Mouse (Mus musculus) MEL (cell line): ENCODE results near the gene Baiap2l1. TPM values are rescaled to one million over a fixed set of nuclear protein-coding genes. Genes with fewer than 3 reads are reported as not detected.
A peak's percentile ranks its signal among the peaks of the same experiment; 100 is the strongest.

Source experiments
- DNase-seq: peaks from one replicate; pipeline ENCODE4 v3.0.0; 2011; ENCODE audit warnings: low read depth, low spot score
- H3K27ac ChIP-seq: 2 replicates; pipeline ENCODE4 v1.5.1; 2012; ENCODE audit warnings: low read depth, mild to moderate bottlenecking, control low read depth, low read length, moderate library complexity; ENCODE audit not compliant: control insufficient read depth
- H3K27me3 ChIP-seq, 2 experiments: fragments of 150-350 bp in 1 of 2; sonication (generic) in 1 of 2; 2 replicates each; pipeline ENCODE4 v1.6.1; 2012; ENCODE audit warnings: low read length in 2 of 2, mild to moderate bottlenecking in 2 of 2, improper control_type of control experiment in 1 of 2, moderate library complexity in 1 of 2; ENCODE audit not compliant: insufficient read depth in 2 of 2, control insufficient read depth in 1 of 2
- H3K36me3 ChIP-seq, 2 experiments: 2 replicates each; pipeline ENCODE4 v1.6.1; 2012 to 2014; ENCODE audit warnings: low read length in 2 of 2, improper control_type of control experiment in 1 of 2, inconsistent platforms in 1 of 2, mild to moderate bottlenecking in 1 of 2; ENCODE audit not compliant: insufficient read depth in 2 of 2, control insufficient read depth in 1 of 2
- H3K4me1 ChIP-seq, 2 experiments: fragments of 150-350 bp in 1 of 2; sonication (generic) in 1 of 2; 2 replicates each; pipeline ENCODE4 v1.6.1; 2012; ENCODE audit warnings: low read length in 2 of 2, improper control_type of control experiment in 1 of 2, mild to moderate bottlenecking in 1 of 2; ENCODE audit not compliant: insufficient read depth in 2 of 2, control insufficient read depth in 1 of 2
- H3K4me3 ChIP-seq, 2 experiments: fragments of 150-350 bp in 1 of 2; sonication (generic) in 1 of 2; 2 replicates each; pipeline ENCODE4 v1.5.1; 2012; ENCODE audit warnings: low read depth in 2 of 2, low read length in 2 of 2, mild to moderate bottlenecking in 2 of 2, moderate library complexity in 2 of 2, control low read depth in 1 of 2, improper control_type of control experiment in 1 of 2; ENCODE audit not compliant: control insufficient read depth in 1 of 2, insufficient read depth in 1 of 2
- H3K79me2 ChIP-seq: 2 replicates; pipeline ENCODE4 v1.6.1; 2012; ENCODE audit warnings: mild to moderate bottlenecking, low read length, moderate library complexity; ENCODE audit not compliant: control insufficient read depth, poor library complexity, insufficient read depth
- H3K9ac ChIP-seq: 2 replicates; pipeline ENCODE4 v1.6.1; 2012; ENCODE audit warnings: low read depth, mild to moderate bottlenecking, control low read depth, low read length, moderate library complexity; ENCODE audit not compliant: control insufficient read depth, poor library complexity, severe bottlenecking
- H3K9me3 ChIP-seq: fragments of 150-350 bp; sonication (generic); replicated peaks from 2 replicates; pipeline ENCODE4 v1.6.1; 2012; ENCODE audit warnings: mild to moderate bottlenecking, low read length, improper control_type of control experiment, moderate library complexity; ENCODE audit not compliant: insufficient read depth
- BHLHE40 ChIP-seq: IDR thresholded peaks from 2 replicates; pipeline ENCODE4 v1.6.1; 2012; ENCODE audit warnings: low read depth, mild to moderate bottlenecking, inconsistent platforms, low read length, improper control_type of control experiment, borderline replicate concordance
- CHD1 ChIP-seq: IDR thresholded peaks from 2 replicates; pipeline ENCODE4 v1.6.1; 2012; ENCODE audit warnings: low read depth, mild to moderate bottlenecking, inconsistent platforms, low read length, improper control_type of control experiment
- ELF1 ChIP-seq: IDR thresholded peaks from 2 replicates; pipeline ENCODE4 v1.6.1; 2014; ENCODE audit warnings: low read depth, mild to moderate bottlenecking, inconsistent platforms, low read length, improper control_type of control experiment, moderate library complexity
- EP300 ChIP-seq, 2 experiments: IDR thresholded peaks; 2 replicates each; pipeline ENCODE4 v1.6.1; 2011; ENCODE audit warnings: improper control_type of control experiment in 2 of 2, low read length in 2 of 2, low read depth in 1 of 2, mild to moderate bottlenecking in 1 of 2
- ETS1 ChIP-seq: IDR thresholded peaks from 2 replicates; pipeline ENCODE4 v1.6.1; 2012; ENCODE audit warnings: low read depth, mild to moderate bottlenecking, inconsistent platforms, low read length, improper control_type of control experiment, moderate library complexity
- GABPA ChIP-seq: IDR thresholded peaks from 2 replicates; pipeline ENCODE4 v1.6.1; 2012; ENCODE audit warnings: low read depth, mild to moderate bottlenecking, inconsistent platforms, low read length, improper control_type of control experiment, moderate library complexity
- HCFC1 ChIP-seq: IDR thresholded peaks from 2 replicates; pipeline ENCODE4 v1.6.1; 2012; ENCODE audit warnings: low read depth, mild to moderate bottlenecking, inconsistent platforms, low read length, improper control_type of control experiment, moderate library complexity
- KAT2A ChIP-seq: conservative IDR thresholded peaks from 2 replicates; pipeline ENCODE4 v1.6.1; 2012; ENCODE audit warnings: low read depth, low read length, improper control_type of control experiment, inconsistent platforms
- MAFK ChIP-seq: IDR thresholded peaks from 2 replicates; pipeline ENCODE4 v1.6.1; 2011; ENCODE audit warnings: low read depth, mild to moderate bottlenecking, low read length, improper control_type of control experiment, borderline replicate concordance
- MAZ ChIP-seq: IDR thresholded peaks from 2 replicates; pipeline ENCODE4 v1.6.1; 2012; ENCODE audit warnings: low read depth, mild to moderate bottlenecking, inconsistent platforms, low read length, improper control_type of control experiment
- MYB ChIP-seq: IDR thresholded peaks from 2 replicates; pipeline ENCODE4 v1.6.1; 2011; ENCODE audit warnings: mild to moderate bottlenecking, low read depth, low read length, improper control_type of control experiment
- NELFE ChIP-seq: IDR thresholded peaks from 2 replicates; pipeline ENCODE4 v1.6.1; 2011; ENCODE audit warnings: low read depth, low read length, improper control_type of control experiment
- POLR2AphosphoS2 ChIP-seq: IDR thresholded peaks from 2 replicates; pipeline ENCODE4 v1.6.1; 2011; ENCODE audit warnings: low read length, improper control_type of control experiment
- POLR2AphosphoS5 ChIP-seq: IDR thresholded peaks from 2 replicates; pipeline ENCODE4 v1.6.1; 2012; ENCODE audit warnings: low read depth, borderline replicate concordance, mild to moderate bottlenecking, inconsistent platforms, low read length, moderate library complexity, mixed read lengths
- RAD21 ChIP-seq: IDR thresholded peaks from 2 replicates; pipeline ENCODE4 v1.6.1; 2011; ENCODE audit warnings: mild to moderate bottlenecking, low read depth, low read length, improper control_type of control experiment
- RCOR1 ChIP-seq: IDR thresholded peaks from 2 replicates; pipeline ENCODE4 v1.6.1; 2012; ENCODE audit warnings: low read depth, mild to moderate bottlenecking, inconsistent platforms, low read length, improper control_type of control experiment
- SIN3A ChIP-seq: IDR thresholded peaks from 2 replicates; pipeline ENCODE4 v1.6.1; 2012; ENCODE audit warnings: low read length, improper control_type of control experiment, inconsistent platforms
- TAL1 ChIP-seq: IDR thresholded peaks from 2 replicates; pipeline ENCODE4 v1.6.1; 2012; ENCODE audit warnings: mild to moderate bottlenecking, inconsistent platforms, low read length, moderate library complexity, mixed read lengths
- TBP ChIP-seq: IDR thresholded peaks from 2 replicates; pipeline ENCODE4 v1.8.0; 2011; ENCODE audit warnings: low read depth, low read length, improper control_type of control experiment
- UBTF ChIP-seq: IDR thresholded peaks from 2 replicates; pipeline ENCODE4 v1.6.1; 2012; ENCODE audit warnings: low read depth, mild to moderate bottlenecking, inconsistent platforms, low read length, improper control_type of control experiment, moderate library complexity, borderline replicate concordance; ENCODE audit not compliant: insufficient read depth
- USF1 ChIP-seq: IDR thresholded peaks from 2 replicates; pipeline ENCODE4 v1.6.1; 2014; ENCODE audit warnings: low read depth, mild to moderate bottlenecking, inconsistent platforms, low read length, improper control_type of control experiment, moderate library complexity
- USF2 ChIP-seq, 2 experiments: IDR thresholded peaks; 2 replicates each; pipeline ENCODE4 v1.6.1; 2011 to 2012; ENCODE audit warnings: improper control_type of control experiment in 2 of 2, low read length in 2 of 2, borderline replicate concordance in 1 of 2, inconsistent platforms in 1 of 2, low read depth in 1 of 2, mild to moderate bottlenecking in 1 of 2; ENCODE audit not compliant: insufficient read depth in 1 of 2
- ZC3H11A ChIP-seq: IDR thresholded peaks from 2 replicates; pipeline ENCODE4 v1.6.1; 2012; ENCODE audit warnings: low read depth, mild to moderate bottlenecking, inconsistent platforms, low read length, improper control_type of control experiment
- ZMIZ1 ChIP-seq: IDR thresholded peaks from 2 replicates; pipeline ENCODE4 v1.6.1; 2012; ENCODE audit warnings: low read depth, mild to moderate bottlenecking, inconsistent platforms, low read length, improper control_type of control experiment, moderate library complexity
- ZNF384 ChIP-seq: IDR thresholded peaks from 2 replicates; pipeline ENCODE4 v1.6.1; 2012; ENCODE audit warnings: low read depth, mild to moderate bottlenecking, inconsistent platforms, low read length, improper control_type of control experiment
- polyA plus RNA-seq, 2 experiments: library from polyadenylated mRNA; stranded (reverse) in 1 of 2; unstranded in 1 of 2; fragments of >175 nt in 1 of 2; fragments of >200 nt in 1 of 2; gene quantifications; 2 replicates each; pipeline versions ENCODE4 v1.2.1 to v1.2.4; 2012; ENCODE audit warnings: low replicate concordance in 2 of 2, low read depth in 1 of 2; ENCODE audit not compliant: insufficient read length in 2 of 2, insufficient read depth in 1 of 2, missing spikeins in 1 of 2
- total RNA-seq: library from RNA; depleted of rRNA; stranded (reverse); fragments of 300-350 nt; gene quantifications from 2 replicates; pipeline ENCODE4 v1.2.3, GENCODE M21; 2012

Gene Baiap2l1
- total and polyA plus RNA-seq, 3 experiments, result 0.06 TPM; not detected in 2

GRCm38 (mm10) chr5:144257451-144258110 lies 100.3 kb downstream of the Baiap2l1 start:
- Histone ChIP-seq H3K27me3 (no peaks in the 10 kb centered on the region), H3K9me3 (no peaks in the 10 kb centered on the region), H3K36me3 (no peaks in the 10 kb centered on the region), H3K4me3 (no peak overlapping the region), H3K9ac (no peak overlapping the region), H3K4me1 (peaks cover 3% of the 10 kb centered on the region in 2 experiments; a peak in 2 of 4 replicates), H3K79me2 (peaks cover 17% of the 10 kb centered on the region), H3K27ac (no peak overlapping the region)
- TF ChIP-seq ELF1 (no peak), HCFC1 (no peak), RCOR1 (no peak), SIN3A (no peak), KAT2A (no peak), TBP (no peak), USF1 (no peak), MYB (no peak), NELFE (no peak), BHLHE40 (no peak), POLR2AphosphoS5 (no peak), ETS1 (no peak), ZNF384 (no peak), MAFK (no peak), POLR2AphosphoS2 (no peak), ZC3H11A (no peak), RAD21 (no peak), TAL1 (no peak), MAZ (no peak)
- DNase-seq, result no peak

- TF ChIP-seq CHD1, result no peak
- no peak for TF ChIP-seq USF2 (IDR thresholded peaks at IDR 0.05; ENCODE audit: borderline replicate concordance in 1 of 2, insufficient read depth in 1 of 2, low read depth in 1 of 2, low read length in 2 of 2)
- TF ChIP-seq RAD21, result no peak
- no peak for TF ChIP-seq MAZ
- no peak for TF ChIP-seq EP300 (IDR thresholded peaks at IDR 0.05; ENCODE audit: low read depth in 1 of 2, low read length in 2 of 2)
- TF ChIP-seq GABPA, result no peak
- no peak for TF ChIP-seq ELF1
- no peak for TF ChIP-seq UBTF
- TF ChIP-seq ZMIZ1, result no peak
- no peak for DNase-seq
- Histone ChIP-seq H3K27me3 (no peaks in the 10 kb centered on the region), H3K4me3 (peak overlapping the region in 1 of 2 experiments; percentile 65; a peak in 2 of 4 replicates), H3K27ac (no peak overlapping the region), H3K79me2 (peaks cover 17% of the 10 kb centered on the region), H3K4me1 (peaks cover 3% of the 10 kb centered on the region in 2 experiments; a peak in 2 of 4 replicates), H3K36me3 (no peaks in the 10 kb centered on the region), H3K9me3 (no peaks in the 10 kb centered on the region), H3K9ac (peak overlapping the region; percentile 93; the same call in 1 of the 2 replicates)
Measured at GRCm38 (mm10) chr5:144256888-144257287, 101.0 kb downstream of the Baiap2l1 start.
